Mouse (Mus musculus): ENCODE measurements around the gene Gm49425.
A peak's percentile ranks its signal among the peaks of the same experiment; 100 is the strongest.
"Not testable (repeated sequence)": the region's sequence is repeated elsewhere in the genome, so short reads cannot be mapped to it uniquely, and the experiment has no call there.

Gene Gm49425

GRCm38 (mm10) chr15:101517161-101517560 lies at the start of gene Gm49425:
Gene Gm49425, minus strand, starts transcription at chr15:101517261.
- DNase-seq (ENCODE audit: low spot score in 2 of 2), result not testable (repeated sequence)

- no peak for DNase-seq (ENCODE audit: low spot score in 2 of 2)
These were observed 45.8 kb upstream of the Gm49425 start, which contains the start of gene Krt90 for GRCm38 (mm10) chr15:101562850-101563249. Gene Krt90, minus strand, starts transcription at chr15:101562950.

GRCm38 (mm10) chr15:101558034-101558646 lies 41.1 kb upstream of the Gm49425 start:
- DNase-seq (ENCODE audit: low spot score in 2 of 2), result no peak

GRCm38 (mm10) chr15:101553169-101553568 lies 36.1 kb upstream of the Gm49425 start:
- DNase-seq (ENCODE audit: low spot score in 2 of 2), result peak; percentile 41

GRCm38 (mm10) chr15:101552188-101552587 lies 35.1 kb upstream of the Gm49425 start:
- peak; percentile 38 to 46 for DNase-seq (ENCODE audit: low spot score in 2 of 2)

- no peak for DNase-seq (ENCODE audit: low spot score in 2 of 2)
These were observed 33.5 kb upstream of the Gm49425 start, which contains the start of gene Krt82 for GRCm38 (mm10) chr15:101550567-101550966. Gene Krt82, minus strand, starts transcription at chr15:101550667.

GRCm38 (mm10) chr15:101544478-101544877 lies 27.4 kb upstream of the Gm49425 start:
- DNase-seq (ENCODE audit: low spot score in 2 of 2), result no peak

GRCm38 (mm10) chr15:101542543-101542942 lies 25.5 kb upstream of the Gm49425 start:
- DNase-seq (ENCODE audit: low spot score in 2 of 2), result no peak

- no peak for DNase-seq (ENCODE audit: low spot score in 2 of 2)
These were observed 21.5 kb upstream of the Gm49425 start for GRCm38 (mm10) chr15:101538580-101538900.

- no peak for DNase-seq (ENCODE audit: low spot score in 2 of 2)
These were observed 21.0 kb upstream of the Gm49425 start for GRCm38 (mm10) chr15:101537864-101538579.

- DNase-seq (ENCODE audit: low spot score in 2 of 2), result no peak
These were observed 19.2 kb upstream of the Gm49425 start for GRCm38 (mm10) chr15:101536054-101536850.

- DNase-seq (ENCODE audit: low spot score in 2 of 2), result no peak
These were observed 15.7 kb upstream of the Gm49425 start, which contains the start of gene Krt84 for GRCm38 (mm10) chr15:101532720-101533119. Gene Krt84, minus strand, starts transcription at chr15:101532820.

GRCm38 (mm10) chr15:101522556-101523232 lies 5.6 kb upstream of the Gm49425 start:
- no peak for DNase-seq (ENCODE audit: low spot score in 2 of 2)

GRCm38 (mm10) chr15:101519792-101520191 lies 2.7 kb upstream of the Gm49425 start:
- peak; percentile 78 to 89 for DNase-seq (ENCODE audit: low spot score in 2 of 2)

- DNase-seq (ENCODE audit: low spot score in 2 of 2), result no peak
These were observed 8.8 kb downstream of the Gm49425 start for GRCm38 (mm10) chr15:101508247-101508646.

GRCm38 (mm10) chr15:101506896-101507758 lies 9.9 kb downstream of the Gm49425 start:
- DNase-seq (ENCODE audit: low spot score in 2 of 2), result no peak

GRCm38 (mm10) chr15:101497181-101497580 lies 19.9 kb downstream of the Gm49425 start:
- no peak for DNase-seq (ENCODE audit: low spot score in 2 of 2)

GRCm38 (mm10) chr15:101495266-101495665 lies 21.8 kb downstream of the Gm49425 start:
- DNase-seq (ENCODE audit: low spot score in 2 of 2), result no peak

GRCm38 (mm10) chr15:101494203-101494602 lies 22.9 kb downstream of the Gm49425 start:
- no peak for DNase-seq (ENCODE audit: low spot score in 2 of 2)

GRCm38 (mm10) chr15:101493713-101494112 lies 23.3 kb downstream of the Gm49425 start:
- no peak for DNase-seq (ENCODE audit: low spot score in 2 of 2)

- no peak for DNase-seq (ENCODE audit: low spot score in 2 of 2)
These were observed 24.3 kb downstream of the Gm49425 start for GRCm38 (mm10) chr15:101492718-101493117.
